Mouse (Mus musculus) lung, postnatal 0 days (tissue): ENCODE measurements at regions not wholly inside any gene's neighbourhood (a gene's known extent, or its start where the extent isn't known, plus 50 kb on each side); places are given as distances from the start of the nearest gene placed in this dataset.
A peak's percentile ranks its signal among the peaks of the same experiment; 100 is the strongest.

Source experiments
- CTCF ChIP-seq: IDR thresholded peaks from 2 replicates; pipeline ENCODE4 v1.5.1; 2016; ENCODE audit warnings: antibody characterized with exemption, mild to moderate bottlenecking
- EP300 ChIP-seq: IDR thresholded peaks from 2 replicates; pipeline ENCODE4 v1.6.1; 2016; ENCODE audit warnings: antibody characterized with exemption, mild to moderate bottlenecking, control low read depth

- peak; percentile 50; the same call in 1 of the 2 replicates for TF ChIP-seq EP300
- no peak for TF ChIP-seq CTCF
These were observed 54.2 kb upstream of the Unc5b start for GRCm38 (mm10) chr10:60885348-60886275.
